Mouse (Mus musculus) myocyte (in vitro differentiated cells): ENCODE measurements around the gene Eif4a2.

Source experiments
- E2F4 ChIP-seq: IDR thresholded peaks from one replicate; pipeline ENCODE4 v1.6.1; 2011; ENCODE audit warnings: mild to moderate bottlenecking, control low read depth, moderate library complexity; ENCODE audit not compliant: insufficient read depth
- MAX ChIP-seq: IDR thresholded peaks from one replicate; pipeline ENCODE4 v1.6.1; 2011; ENCODE audit warnings: low read depth, mild to moderate bottlenecking, control low read depth
- MYOG ChIP-seq, 3 experiments: IDR thresholded peaks; one replicate each; pipeline ENCODE4 v1.6.1; 2011; ENCODE audit warnings: control low read depth in 2 of 3, low read depth in 2 of 3, mild to moderate bottlenecking in 2 of 3; ENCODE audit not compliant: insufficient read length in 2 of 3, control insufficient read depth in 1 of 3, insufficient read depth in 1 of 3
- POLR2A ChIP-seq: IDR thresholded peaks from one replicate; pipeline ENCODE4 v1.6.1; 2011; ENCODE audit warnings: low read depth, mild to moderate bottlenecking, control low read depth, moderate library complexity; ENCODE audit not compliant: insufficient read length
- POLR2AphosphoS2 ChIP-seq: IDR thresholded peaks from one replicate; pipeline ENCODE4 v1.6.1; 2011; ENCODE audit warnings: low read depth, control low read depth; ENCODE audit not compliant: insufficient read length
- REST ChIP-seq: IDR thresholded peaks from one replicate; pipeline ENCODE4 v1.6.1; 2011; ENCODE audit warnings: mild to moderate bottlenecking, control low read depth, moderate library complexity; ENCODE audit not compliant: insufficient read depth, insufficient read length
- USF1 ChIP-seq: IDR thresholded peaks from one replicate; pipeline ENCODE4 v1.6.1; 2011; ENCODE audit warnings: low read depth, mild to moderate bottlenecking, control low read depth, moderate library complexity

GRCm38 (mm10) chr16:23157013-23157412 is 49.8 kb downstream of the Eif4a2 start:
- TF ChIP-seq USF1 (no peak), E2F4 (no peak), POLR2A (no peak), MYOG (IDR thresholded peaks at IDR 0.05; ENCODE audit: control insufficient read depth in 1 of 3, insufficient read depth in 1 of 3, insufficient read length in 2 of 3, low read depth in 2 of 3) (no peak), REST (no peak), POLR2AphosphoS2 (no peak), MAX (no peak)
